In the genomic region with DNA sequence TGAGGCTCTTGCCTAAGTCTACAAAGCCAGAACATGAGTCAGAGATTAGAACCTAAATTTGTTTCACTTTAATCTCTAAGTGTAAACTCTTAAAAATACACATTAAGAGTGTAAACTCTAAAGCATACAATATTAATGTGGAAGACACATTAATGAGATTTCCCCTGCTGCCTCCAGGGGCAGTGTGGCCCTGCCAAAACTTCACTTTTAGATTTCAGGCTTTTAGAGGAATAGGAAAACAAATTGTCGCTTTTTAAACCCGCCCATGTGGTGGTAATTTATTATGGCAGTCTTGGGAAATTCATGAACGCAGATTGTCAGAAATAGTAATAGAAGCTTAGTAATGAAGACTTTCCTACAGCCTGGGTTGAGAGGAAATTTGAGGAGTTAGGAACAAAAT, we compare ENCODE assay signal across 13 mouse cellular contexts.
A peak's percentile ranks its signal among the peaks of the same experiment; 100 is the strongest.
DNase-seq lines count a peak whose midpoint lies in the region; ATAC-seq and TF ChIP-seq lines count a peak whose summit lies in the region.
"Had no signal": no experiment of that assay in that cellular context is flagged by ENCODE, and none has a peak within 500 bp of the region (broad histone marks: within the 10 kb centered on the region; RNA-seq: fewer than 3 reads in every experiment).

No protein-coding gene starts in this region.

- H3K27ac ChIP-seq in layer of hippocampus, adult 2 months, result no peak overlapping the region
- H3K27ac ChIP-seq in midbrain, embryonic 15.5 days, result no peak overlapping the region
- H3K27ac ChIP-seq: embryonic facial prominence, embryonic 12.5 days; hindbrain, embryonic 12.5 days had no signal

- H3K9ac ChIP-seq in midbrain, embryonic 15.5 days, result no peak overlapping the region
- H3K9ac ChIP-seq: embryonic facial prominence, embryonic 12.5 days; hindbrain, embryonic 12.5 days had no signal

- DNase-seq in embryo, embryonic 11 days, result peak; percentile 12
- no peak for DNase-seq in embryo, embryonic 9.5 days (ENCODE audit: extremely low spot score)
- peak in 1 of 2 experiments; percentile 9 for DNase-seq in layer of hippocampus, adult 2 months (ENCODE audit: low spot score in 2 of 2)
- no peak for DNase-seq in layer of hippocampus, postnatal 25 days (ENCODE audit: extremely low spot score in 1 of 2, low spot score in 1 of 2)
- DNase-seq in 416B (ENCODE audit: low read depth), result peak; percentile 7
- DNase-seq in brain, embryonic 14.5 days (ENCODE audit: low read depth), result peak; percentile 38
- DNase-seq in gastrocnemius, postnatal 25 days, result no peak
- DNase-seq: thymus, adult 18-20 months had no signal

- H3K4me1 ChIP-seq in midbrain, embryonic 15.5 days, result no peaks in the 10 kb centered on the region
- H3K4me1 ChIP-seq: embryonic facial prominence, embryonic 12.5 days; hindbrain, embryonic 12.5 days had no signal

- no peaks in the 10 kb centered on the region for H3K36me3 ChIP-seq in midbrain, embryonic 15.5 days (replicated peaks)
- H3K36me3 ChIP-seq: embryonic facial prominence, embryonic 12.5 days; hindbrain, embryonic 12.5 days had no signal

- no peaks in the 10 kb centered on the region for H3K9me3 ChIP-seq in midbrain, embryonic 15.5 days
- H3K9me3 ChIP-seq: embryonic facial prominence, embryonic 12.5 days; hindbrain, embryonic 12.5 days had no signal

- TF ChIP-seq CTCF in layer of hippocampus, adult 2 months (conservative IDR thresholded peaks at IDR 0.05), result peak; percentile 81
- peak; percentile 47; the same call in 1 of the 2 replicates for TF ChIP-seq CTCF in brain, embryonic 14.5 days (IDR thresholded peaks at IDR 0.05; ENCODE audit: borderline replicate concordance, extremely low read depth, insufficient read depth, insufficient read length)

- TF ChIP-seq POLR2A in brain, embryonic 14.5 days (IDR thresholded peaks at IDR 0.05; ENCODE audit: borderline replicate concordance, extremely low read depth, insufficient read depth, insufficient read length, poor library complexity, severe bottlenecking), result no peak

- H3K4me3 ChIP-seq in layer of hippocampus, adult 2 months, result no peak overlapping the region
- no peak overlapping the region for H3K4me3 ChIP-seq in midbrain, embryonic 15.5 days
- H3K4me3 ChIP-seq: embryonic facial prominence, embryonic 12.5 days; hindbrain, embryonic 12.5 days; myocyte had no signal

- WGBS in midbrain, embryonic 15.5 days, result 55% methylated on average over 3 of the region's 3 CpGs

- no peaks in the 10 kb centered on the region for H3K27me3 ChIP-seq in midbrain, embryonic 15.5 days (replicated peaks)
- H3K27me3 ChIP-seq: embryonic facial prominence, embryonic 12.5 days; hindbrain, embryonic 12.5 days had no signal

- no peak overlapping the region for H3K4me2 ChIP-seq in midbrain, embryonic 15.5 days
- H3K4me2 ChIP-seq: embryonic facial prominence, embryonic 12.5 days; hindbrain, embryonic 12.5 days had no signal

- ATAC-seq in midbrain, embryonic 15.5 days (replicated peaks), result no peak
- ATAC-seq: CD4-positive, CD25-positive, alpha-beta regulatory T cell, adult 4 months had no signal

Comparison
In these comparisons a context has a peak if more than half of its experiments do, and no peak if none do; other contexts are left out.
1. DNase-seq: peak in embryo, embryonic 11 days (single experiment), 416B (single experiment) and brain, embryonic 14.5 days (single experiment); none in embryo, embryonic 9.5 days (single experiment), layer of hippocampus, postnatal 25 days (0 of 2) and gastrocnemius, postnatal 25 days (single experiment).